Mouse (Mus musculus) forebrain, embryonic 12.5 days (tissue): ENCODE results near the gene Fbxw2. TPM values are rescaled to one million over a fixed set of nuclear protein-coding genes. Genes with fewer than 3 reads are reported as not detected.
"Not testable (repeated sequence)": the region's sequence is repeated elsewhere in the genome, so short reads cannot be mapped to it uniquely, and the experiment has no call there.

Experiments used
- ATAC-seq: fragments of 200-750 bp; cut with Nextera tagmentation; 2 replicates; pipeline ENCODE4 v1.8.0; 2017; ENCODE audit warnings: moderate TSS enrichment; ENCODE audit not compliant: low FRiP score
- H3K27ac ChIP-seq: fragments of 300-500 bp; sonication (generic); 2 replicates; pipeline ENCODE4 v1.5.1; 2016; ENCODE audit warnings: mild to moderate bottlenecking
- H3K27me3 ChIP-seq: fragments of 300-500 bp; sonication (generic); 2 replicates; pipeline ENCODE4 v1.6.1; 2016; ENCODE audit warnings: mild to moderate bottlenecking
- H3K36me3 ChIP-seq: fragments of 300-500 bp; sonication (generic); replicated peaks from 2 replicates; pipeline ENCODE4 v1.6.1; 2016; ENCODE audit warnings: mild to moderate bottlenecking
- H3K4me1 ChIP-seq: fragments of 300-500 bp; sonication (generic); 2 replicates; pipeline ENCODE4 v1.6.1; 2016
- H3K4me2 ChIP-seq: fragments of 300-500 bp; sonication (generic); 2 replicates; pipeline ENCODE4 v1.6.1; 2016; ENCODE audit warnings: mild to moderate bottlenecking, moderate library complexity
- H3K4me3 ChIP-seq: fragments of 300-500 bp; sonication (generic); replicated peaks from 2 replicates; pipeline ENCODE4 v1.5.1; 2016; ENCODE audit warnings: mild to moderate bottlenecking
- H3K9ac ChIP-seq: fragments of 300-500 bp; sonication (generic); 2 replicates; pipeline ENCODE4 v1.6.1; 2016; ENCODE audit warnings: mild to moderate bottlenecking
- H3K9me3 ChIP-seq: fragments of 300-500 bp; sonication (generic); 2 replicates; pipeline ENCODE4 v1.6.1; 2016
- WGBS: fragments of 180-500 bp; shearing (Covaris S2); methylation state at CpG from one replicate; pipeline ENCODE4 v1.1.7; 2016; 5-methylcytosine and 5-hydroxymethylcytosine counted together
- polyA plus RNA-seq: library from polyadenylated mRNA; unstranded; fragments of >200 nt; fragmentation: Nextera tagmentation; extraction: Ambion mirVana; gene quantifications from 2 replicates; pipeline ENCODE4 v1.2.1, GENCODE M21; 2016

Gene Fbxw2
- polyA plus RNA-seq, 1 experiment from 2014 or later, result 90.2 TPM

GRCm38 (mm10) chr2:34764801-34765200, 61.3 kb downstream of the Fbxw2 start:
- 58% methylated on average over 12 of the region's 12 CpGs for WGBS
- no peak for ATAC-seq
- H3K36me3 ChIP-seq, result no peaks in the 10 kb centered on the region
- H3K4me3 ChIP-seq, result no peak overlapping the region
- no peaks in the 10 kb centered on the region for H3K27me3 ChIP-seq
- no peak overlapping the region for H3K9ac ChIP-seq
- no peak overlapping the region for H3K4me2 ChIP-seq
- no peaks in the 10 kb centered on the region for H3K9me3 ChIP-seq
- H3K4me1 ChIP-seq, result no peaks in the 10 kb centered on the region
- no peak overlapping the region for H3K27ac ChIP-seq

GRCm38 (mm10) chr2:34762872-34763271, 63.2 kb downstream of the Fbxw2 start:
- H3K4me3 ChIP-seq, result no peak overlapping the region
- H3K9ac ChIP-seq, result no peak overlapping the region
- WGBS, result 62% methylated on average over 2 of the region's 2 CpGs
- no peaks in the 10 kb centered on the region for H3K9me3 ChIP-seq
- H3K36me3 ChIP-seq, result no peaks in the 10 kb centered on the region
- no peak for ATAC-seq
- no peaks in the 10 kb centered on the region for H3K4me1 ChIP-seq
- H3K27ac ChIP-seq, result no peak overlapping the region
- H3K27me3 ChIP-seq, result no peaks in the 10 kb centered on the region
- no peak overlapping the region for H3K4me2 ChIP-seq

- ATAC-seq, result no peak
- Histone ChIP-seq H3K36me3 (no peaks in the 10 kb centered on the region), H3K4me1 (no peaks in the 10 kb centered on the region), H3K4me2 (no peak overlapping the region), H3K27me3 (no peaks in the 10 kb centered on the region), H3K9me3 (no peaks in the 10 kb centered on the region), H3K4me3 (no peak overlapping the region), H3K27ac (no peak overlapping the region), H3K9ac (no peak overlapping the region)
- 89% methylated on average over 2 of the region's 2 CpGs for WGBS
These were observed 63.9 kb downstream of the Fbxw2 start for GRCm38 (mm10) chr2:34762174-34762573.

GRCm38 (mm10) chr2:34761272-34761671, 64.8 kb downstream of the Fbxw2 start:
- H3K27me3 ChIP-seq, H3K4me2 ChIP-seq, H3K27ac ChIP-seq, ATAC-seq, H3K36me3 ChIP-seq, H3K4me1 ChIP-seq, H3K4me3 ChIP-seq, H3K9ac ChIP-seq, H3K9me3 ChIP-seq: not testable (repeated sequence)
- 91% methylated on average over 5 of the region's 5 CpGs for WGBS

GRCm38 (mm10) chr2:34757341-34757740, 68.8 kb downstream of the Fbxw2 start:
- no peaks in the 10 kb centered on the region for H3K27me3 ChIP-seq
- no peak for ATAC-seq
- H3K9me3 ChIP-seq, result no peaks in the 10 kb centered on the region
- H3K27ac ChIP-seq, result no peak overlapping the region
- peaks cover 14% of the 10 kb centered on the region for H3K4me1 ChIP-seq
- H3K36me3 ChIP-seq, result no peaks in the 10 kb centered on the region
- no peak overlapping the region for H3K4me2 ChIP-seq
- WGBS, result 68% methylated on average over 1 of the region's 1 CpGs
- H3K4me3 ChIP-seq, result no peak overlapping the region
- no peak overlapping the region for H3K9ac ChIP-seq

GRCm38 (mm10) chr2:34754551-34755358, 71.4 kb downstream of the Fbxw2 start, which contains the start of gene Gapvd1:
TSS of gene Gapvd1 (minus strand) at chr2:34755232.
- Histone ChIP-seq H3K9ac (peak within 1 kb of the TSS; percentile 96), H3K27ac (peak within 1 kb of the TSS; percentile 95), H3K27me3 (no peaks in the 10 kb centered on the region), H3K36me3 (no peaks in the 10 kb centered on the region), H3K4me1 (peaks cover 25% of the 10 kb centered on the region), H3K4me2 (peak within 1 kb of the TSS; percentile 66), H3K9me3 (no peaks in the 10 kb centered on the region), H3K4me3 (peak within 1 kb of the TSS; percentile 85)
- under 1% methylated on average over 13 of the region's 14 CpGs for WGBS
- no peak for ATAC-seq

Other genes with a start within 250 kb of the Fbxw2 start
- 123 and 134 TPM in 2 replicates for gene Gapvd1, start 71.1 kb downstream of the Fbxw2 start, polyA plus RNA-seq
- 571 and 599 TPM in 2 replicates for gene Hspa5, start 54.3 kb downstream of the Fbxw2 start, polyA plus RNA-seq
- gene Rabepk, start 26.4 kb downstream of the Fbxw2 start, polyA plus RNA-seq, result 23.3 and 23.4 TPM in 2 replicates
- not detected in 2 replicates for gene Gm34653, start 6.7 kb upstream of the Fbxw2 start, polyA plus RNA-seq
- not detected in 2 replicates for gene Cutal, start 48.1 kb upstream of the Fbxw2 start, polyA plus RNA-seq
- 97.9 and 110 TPM in 2 replicates for gene Psmd5, start 48.7 kb upstream of the Fbxw2 start, polyA plus RNA-seq
- 3.9 and 6.1 TPM in 2 replicates for gene Phf19, start 87.7 kb upstream of the Fbxw2 start, polyA plus RNA-seq
- 0.37 and 0.45 TPM in 2 replicates for gene Traf1, start 135.5 kb upstream of the Fbxw2 start, polyA plus RNA-seq
- 0.45 and 1.2 TPM in 2 replicates for gene Hc, start 235.1 kb upstream of the Fbxw2 start, polyA plus RNA-seq